Mouse (Mus musculus): Measurements from ENCODE around the gene Slc10a1. TPM values are rescaled to one million over a fixed set of nuclear protein-coding genes. Genes with fewer than 3 reads are reported as not detected.

Gene Slc10a1
- polyA plus RNA-seq, 1 experiment from 2014 or later, result 12.9 TPM

GRCm38 (mm10) chr12:80927518-80927917 is 41.0 kb downstream of the Slc10a1 start:
- Histone ChIP-seq H3K27ac (replicated peaks) (0 out of 2 replicates have a peak overlapping the region, but pooled peaks have one; percentile 19), H3K4me2 (no peak overlapping the region), H3K9ac (no peak overlapping the region), H3K36me3 (replicated peaks) (no peaks in the 10 kb centered on the region), H3K27me3 (peaks cover 25% of the 10 kb centered on the region), H3K9me3 (replicated peaks) (no peaks in the 10 kb centered on the region), H3K4me1 (replicated peaks) (peaks cover 75% of the 10 kb centered on the region), H3K4me3 (replicated peaks) (no peak overlapping the region)
- no peak for ATAC-seq (ENCODE audit: insufficient read depth)
- 57% methylated on average over 1 of the region's 1 CpGs for WGBS (ENCODE audit: insufficient replicate concordance)

GRCm38 (mm10) chr12:80926550-80926949 is 42.0 kb downstream of the Slc10a1 start:
- Histone ChIP-seq H3K36me3 (replicated peaks) (no peaks in the 10 kb centered on the region), H3K9ac (no peak overlapping the region), H3K9me3 (replicated peaks) (no peaks in the 10 kb centered on the region), H3K27me3 (peaks cover 34% of the 10 kb centered on the region), H3K27ac (replicated peaks) (peak overlapping the region; percentile 57), H3K4me1 (replicated peaks) (peaks cover 69% of the 10 kb centered on the region), H3K4me2 (no peak overlapping the region), H3K4me3 (replicated peaks) (no peak overlapping the region)
- WGBS (ENCODE audit: insufficient replicate concordance), result 31% methylated on average over 4 of the region's 4 CpGs
- ATAC-seq (ENCODE audit: insufficient read depth), result peak; percentile 45

GRCm38 (mm10) chr12:80925919-80926318 is 42.6 kb downstream of the Slc10a1 start:
- Histone ChIP-seq H3K4me1 (replicated peaks) (peaks cover 63% of the 10 kb centered on the region), H3K9ac (no peak overlapping the region), H3K36me3 (replicated peaks) (no peaks in the 10 kb centered on the region), H3K9me3 (replicated peaks) (no peaks in the 10 kb centered on the region), H3K27ac (replicated peaks) (0 out of 2 replicates have a peak overlapping the region, but pooled peaks have one; percentile 14), H3K27me3 (peaks cover 41% of the 10 kb centered on the region), H3K4me3 (replicated peaks) (no peak overlapping the region), H3K4me2 (no peak overlapping the region)
- WGBS (ENCODE audit: insufficient replicate concordance), result 73% methylated on average over 7 of the region's 7 CpGs
- ATAC-seq (ENCODE audit: insufficient read depth), result no peak

GRCm38 (mm10) chr12:80924205-80924604 is 44.3 kb downstream of the Slc10a1 start:
- no peaks in the 10 kb centered on the region for H3K9me3 ChIP-seq (replicated peaks)
- H3K36me3 ChIP-seq (replicated peaks), result no peaks in the 10 kb centered on the region
- peaks cover 48% of the 10 kb centered on the region for H3K4me1 ChIP-seq (replicated peaks)
- no peak overlapping the region for H3K4me2 ChIP-seq
- no peak for ATAC-seq (ENCODE audit: insufficient read depth)
- H3K9ac ChIP-seq, result no peak overlapping the region
- H3K4me3 ChIP-seq (replicated peaks), result no peak overlapping the region
- H3K27me3 ChIP-seq, result peaks cover 49% of the 10 kb centered on the region
- WGBS (ENCODE audit: insufficient replicate concordance), result 61% methylated on average over 3 of the region's 3 CpGs
- no peak overlapping the region for H3K27ac ChIP-seq (replicated peaks)

- no peak overlapping the region for H3K4me3 ChIP-seq (replicated peaks)
- H3K4me1 ChIP-seq (replicated peaks), result peaks cover 43% of the 10 kb centered on the region
- H3K9ac ChIP-seq, result no peak overlapping the region
- WGBS (ENCODE audit: insufficient replicate concordance), result 60% methylated on average over 5 of the region's 5 CpGs
- no peaks in the 10 kb centered on the region for H3K36me3 ChIP-seq (replicated peaks)
- peaks cover 49% of the 10 kb centered on the region for H3K27me3 ChIP-seq
- ATAC-seq (ENCODE audit: insufficient read depth), result no peak
- no peaks in the 10 kb centered on the region for H3K9me3 ChIP-seq (replicated peaks)
- no peak overlapping the region for H3K4me2 ChIP-seq
- no peak overlapping the region for H3K27ac ChIP-seq (replicated peaks)
These were observed 44.9 kb downstream of the Slc10a1 start for GRCm38 (mm10) chr12:80923602-80924001.

GRCm38 (mm10) chr12:80922869-80923268 is 45.6 kb downstream of the Slc10a1 start:
- 10% methylated on average over 7 of the region's 7 CpGs for WGBS (ENCODE audit: insufficient replicate concordance)
- peak overlapping the region; percentile 39; the same call in 1 of the 2 replicates for H3K4me2 ChIP-seq
- H3K27ac ChIP-seq (replicated peaks), result no peak overlapping the region
- peaks cover 49% of the 10 kb centered on the region for H3K27me3 ChIP-seq
- ATAC-seq (ENCODE audit: insufficient read depth), result no peak
- H3K4me1 ChIP-seq (replicated peaks), result peaks cover 37% of the 10 kb centered on the region
- no peak overlapping the region; the same call in 1 of the 2 replicates for H3K4me3 ChIP-seq (replicated peaks)
- no peaks in the 10 kb centered on the region for H3K36me3 ChIP-seq (replicated peaks)
- no peaks in the 10 kb centered on the region for H3K9me3 ChIP-seq (replicated peaks)
- H3K9ac ChIP-seq, result no peak overlapping the region

- Histone ChIP-seq H3K4me3 (replicated peaks) (no peak overlapping the region), H3K27ac (replicated peaks) (no peak overlapping the region), H3K9ac (no peak overlapping the region), H3K9me3 (replicated peaks) (no peaks in the 10 kb centered on the region), H3K27me3 (peaks cover 49% of the 10 kb centered on the region), H3K4me2 (no peak overlapping the region), H3K36me3 (replicated peaks) (no peaks in the 10 kb centered on the region), H3K4me1 (replicated peaks) (peaks cover 24% of the 10 kb centered on the region)
- 66% methylated on average over 5 of the region's 5 CpGs for WGBS (ENCODE audit: insufficient replicate concordance)
- ATAC-seq (ENCODE audit: insufficient read depth), result no peak
These were observed 47.2 kb downstream of the Slc10a1 start for GRCm38 (mm10) chr12:80921301-80921700.

GRCm38 (mm10) chr12:80917764-80918163 is 50.7 kb downstream of the Slc10a1 start:
- Histone ChIP-seq H3K4me2 (no peak overlapping the region), H3K9ac (no peak overlapping the region), H3K27ac (replicated peaks) (no peak overlapping the region), H3K36me3 (replicated peaks) (no peaks in the 10 kb centered on the region), H3K9me3 (replicated peaks) (no peaks in the 10 kb centered on the region), H3K4me3 (replicated peaks) (no peak overlapping the region), H3K27me3 (peaks cover 26% of the 10 kb centered on the region), H3K4me1 (replicated peaks) (peaks cover 1% of the 10 kb centered on the region; the same call in 1 of the 2 replicates)
- no peak for ATAC-seq (ENCODE audit: insufficient read depth)
- 49% methylated on average over 7 of the region's 7 CpGs for WGBS (ENCODE audit: insufficient replicate concordance)

GRCm38 (mm10) chr12:80909631-80910030 is 58.9 kb downstream of the Slc10a1 start:
- Histone ChIP-seq H3K27me3 (no peaks in the 10 kb centered on the region), H3K27ac (replicated peaks) (0 out of 2 replicates have a peak overlapping the region, but pooled peaks have one; percentile 33), H3K4me1 (replicated peaks) (no peaks in the 10 kb centered on the region), H3K9me3 (replicated peaks) (no peaks in the 10 kb centered on the region), H3K9ac (no peak overlapping the region), H3K36me3 (replicated peaks) (no peaks in the 10 kb centered on the region), H3K4me3 (replicated peaks) (no peak overlapping the region), H3K4me2 (no peak overlapping the region)
- 61% methylated on average over 8 of the region's 8 CpGs for WGBS (ENCODE audit: insufficient replicate concordance)
- peak; percentile 81 for ATAC-seq (ENCODE audit: insufficient read depth)

Other genes starting within 250 kb of the Slc10a1 start
- gene Ccdc177, start 208.0 kb downstream of the Slc10a1 start, polyA plus RNA-seq (2015; fragmentation: Nextera tagmentation; extraction: Ambion mirVana), result not detected in 2 replicates
- 13.7 and 15.8 TPM in 2 replicates for gene Susd6, start 178.2 kb downstream of the Slc10a1 start, polyA plus RNA-seq (2015; fragmentation: Nextera tagmentation; extraction: Ambion mirVana)
- gene Srsf5, start 23.2 kb downstream of the Slc10a1 start, polyA plus RNA-seq (2015; fragmentation: Nextera tagmentation; extraction: Ambion mirVana), result 283 and 287 TPM in 2 replicates
- 9.5 and 11.2 TPM in 2 replicates for gene Smoc1, start 58.1 kb upstream of the Slc10a1 start, polyA plus RNA-seq (2015; fragmentation: Nextera tagmentation; extraction: Ambion mirVana)